Mouse (Mus musculus) lung, postnatal 0 days (tissue): ENCODE data around the gene Cacna2d3. TPM values are rescaled to one million over a fixed set of nuclear protein-coding genes. Genes with fewer than 3 reads are reported as not detected.

Experiments used
- ATAC-seq: fragments of 200-750 bp; cut with Nextera tagmentation; 2 replicates; pipeline ENCODE4 v1.8.0; 2017; ENCODE audit warnings: moderate library complexity
- DNase-seq: peaks from one replicate; pipeline ENCODE4 v3.0.0-alpha.2; 2016; ENCODE audit warnings: low spot score
- H3K27ac ChIP-seq: fragments of 300-500 bp; sonication (generic); 2 replicates; pipeline ENCODE4 v1.5.1; 2014; ENCODE audit warnings: antibody characterized with exemption, mild to moderate bottlenecking, low read length, mixed read lengths
- H3K27me3 ChIP-seq: fragments of 300-500 bp; sonication (generic); replicated peaks from 2 replicates; pipeline ENCODE4 v1.6.1; 2014; ENCODE audit warnings: low read length, mixed read lengths; ENCODE audit not compliant: insufficient read depth
- H3K36me3 ChIP-seq: fragments of 300-500 bp; sonication (generic); 2 replicates; pipeline ENCODE4 v1.6.1; 2014; ENCODE audit warnings: low read length, mixed read lengths; ENCODE audit not compliant: insufficient read depth
- H3K4me1 ChIP-seq: fragments of 300-500 bp; sonication (generic); 2 replicates; pipeline ENCODE4 v1.6.1; 2014; ENCODE audit warnings: antibody characterized with exemption, low read depth, low read length, mixed read lengths; ENCODE audit not compliant: insufficient read depth
- H3K4me2 ChIP-seq: fragments of 300-500 bp; sonication (generic); replicated peaks from 2 replicates; pipeline ENCODE4 v1.6.1; 2014; ENCODE audit warnings: low read depth, mild to moderate bottlenecking, low read length, moderate library complexity, mixed read lengths
- H3K4me3 ChIP-seq: fragments of 300-500 bp; sonication (generic); 2 replicates; pipeline ENCODE4 v1.5.1; 2014; ENCODE audit warnings: low read depth, low read length
- H3K9ac ChIP-seq: fragments of 300-500 bp; sonication (generic); replicated peaks from 2 replicates; pipeline ENCODE4 v1.6.1; 2014; ENCODE audit warnings: low read depth, mild to moderate bottlenecking
- H3K9me3 ChIP-seq: fragments of 300-500 bp; sonication (generic); 2 replicates; pipeline ENCODE4 v1.6.1; 2016; ENCODE audit warnings: low read length, mixed read lengths
- CTCF ChIP-seq: IDR thresholded peaks from 2 replicates; pipeline ENCODE4 v1.5.1; 2016; ENCODE audit warnings: antibody characterized with exemption, mild to moderate bottlenecking
- EP300 ChIP-seq: IDR thresholded peaks from 2 replicates; pipeline ENCODE4 v1.6.1; 2016; ENCODE audit warnings: antibody characterized with exemption, mild to moderate bottlenecking, control low read depth
- WGBS: fragments of 180-500 bp; shearing (Covaris S2); extraction: QIAGEN DNeasy Blood & Tissue Kit; methylation state at CpG from one replicate; pipeline ENCODE4 v1.1.7; 2014; 5-methylcytosine and 5-hydroxymethylcytosine counted together
- polyA plus RNA-seq: library from polyadenylated mRNA; unstranded; fragments of >200 nt; fragmentation: Nextera tagmentation; extraction: Ambion mirVana; gene quantifications from 2 replicates; pipeline ENCODE4 v1.2.1, GENCODE M21; 2015

Cacna2d3 gene
- polyA plus RNA-seq, 1 experiment from 2014 or later: 0.50 TPM

GRCm38 (mm10) chr14:29727596-29727995 is 5.9 kb upstream of the Cacna2d3 start:
- no peak for ATAC-seq
- WGBS: 65% methylated on average over 9 of the region's 9 CpGs
- Histone ChIP-seq H3K9ac (no peak overlapping the region), H3K27ac (no peak overlapping the region), H3K9me3 (no peaks in the 10 kb centered on the region), H3K27me3 (peaks cover 13% of the 10 kb centered on the region), H3K36me3 (no peaks in the 10 kb centered on the region), H3K4me2 (no peak overlapping the region), H3K4me1 (0 out of 2 replicates have a peak, but pooled peaks cover 2% of the 10 kb centered on the region), H3K4me3 (no peak overlapping the region)
- TF ChIP-seq EP300 (no peak), CTCF (no peak)
- no peak for DNase-seq

GRCm38 (mm10) chr14:29723267-29723666 is 1.6 kb upstream of the Cacna2d3 start:
- no peak overlapping the region for H3K9ac ChIP-seq
- no peak overlapping the region for H3K27ac ChIP-seq
- H3K4me3 ChIP-seq: 0 out of 2 replicates have a peak overlapping the region, but pooled peaks have one; percentile 48
- peaks cover 39% of the 10 kb centered on the region for H3K27me3 ChIP-seq
- no peaks in the 10 kb centered on the region for H3K9me3 ChIP-seq
- TF ChIP-seq EP300 (no peak), CTCF (no peak)
- DNase-seq: no peak
- 0 out of 2 replicates have a peak, but pooled peaks cover 4% of the 10 kb centered on the region for H3K4me1 ChIP-seq
- whole genome bisulfite sequencing: 10% methylated on average over 10 of the region's 10 CpGs
- peak overlapping the region; percentile 92; the same call in 1 of the 2 replicates for H3K4me2 ChIP-seq
- no peak for ATAC-seq
- no peaks in the 10 kb centered on the region for H3K36me3 ChIP-seq

- DNase-seq (peak; percentile 5), ATAC-seq (peak; percentile 39; the same call in 1 of the 2 replicates)
- H3K27me3 ChIP-seq: peaks cover 39% of the 10 kb centered on the region
- peak overlapping the region; percentile 48 for H3K4me3 ChIP-seq
- under 1% methylated on average over 73 of the region's 76 CpGs for WGBS
- 0 out of 2 replicates have a peak, but pooled peaks cover 4% of the 10 kb centered on the region for H3K4me1 ChIP-seq
- no peaks in the 10 kb centered on the region for H3K9me3 ChIP-seq
- TF ChIP-seq EP300 (no peak), CTCF (0 out of 2 replicates have a peak, but pooled peaks have one; percentile 10)
- H3K27ac ChIP-seq: no peak overlapping the region
- H3K9ac ChIP-seq: no peak overlapping the region
- H3K36me3 ChIP-seq: no peaks in the 10 kb centered on the region
- peak overlapping the region; percentile 92 for H3K4me2 ChIP-seq
Measured at GRCm38 (mm10) chr14:29722386-29723221, 940 bp upstream of the Cacna2d3 start.

- 0% methylated on average over 11 of the region's 11 CpGs for WGBS
- H3K4me1 ChIP-seq: 0 out of 2 replicates have a peak, but pooled peaks cover 4% of the 10 kb centered on the region
- H3K36me3 ChIP-seq: no peaks in the 10 kb centered on the region
- H3K4me2 ChIP-seq: peak overlapping the region; percentile 92
- H3K27ac ChIP-seq: no peak overlapping the region
- no peak for TF ChIP-seq CTCF
- TF ChIP-seq EP300: no peak
- peaks cover 39% of the 10 kb centered on the region for H3K27me3 ChIP-seq
- no peak for DNase-seq
- peak overlapping the region; percentile 48; the same call in 1 of the 2 replicates for H3K4me3 ChIP-seq
- ATAC-seq: no peak
- no peaks in the 10 kb centered on the region for H3K9me3 ChIP-seq
- H3K9ac ChIP-seq: no peak overlapping the region
Measured at GRCm38 (mm10) chr14:29721131-29721487, 555 bp downstream of the Cacna2d3 start.

GRCm38 (mm10) chr14:29720334-29720911 is 1.2 kb downstream of the Cacna2d3 start:
- no peak for TF ChIP-seq CTCF
- TF ChIP-seq EP300: no peak

GRCm38 (mm10) chr14:29712621-29713020 is 9.0 kb downstream of the Cacna2d3 start:
- ATAC-seq (no peak), DNase-seq (no peak)
- Histone ChIP-seq H3K36me3 (no peaks in the 10 kb centered on the region), H3K9ac (no peak overlapping the region), H3K27me3 (0 out of 2 replicates have a peak, but pooled peaks cover 2% of the 10 kb centered on the region), H3K9me3 (no peaks in the 10 kb centered on the region), H3K4me3 (no peak overlapping the region), H3K4me1 (no peaks in the 10 kb centered on the region), H3K27ac (no peak overlapping the region), H3K4me2 (no peak overlapping the region)
- 57% methylated on average over 3 of the region's 3 CpGs for WGBS
- TF ChIP-seq EP300 (no peak), CTCF (no peak)

More at GRCm38 (mm10) chr14:29720334-29720911, 1.2 kb downstream of the Cacna2d3 start:
- H3K9me3 ChIP-seq: no peaks in the 10 kb centered on the region
- H3K4me3 ChIP-seq: no peak overlapping the region
- H3K27ac ChIP-seq: no peak overlapping the region
- 0 out of 2 replicates have a peak, but pooled peaks cover 4% of the 10 kb centered on the region for H3K4me1 ChIP-seq
- no peak overlapping the region for H3K4me2 ChIP-seq
- ATAC-seq: no peak
- 2% methylated on average over 17 of the region's 17 CpGs for WGBS
- H3K9ac ChIP-seq: no peak overlapping the region
- no peaks in the 10 kb centered on the region for H3K36me3 ChIP-seq
- peaks cover 39% of the 10 kb centered on the region for H3K27me3 ChIP-seq
- DNase-seq: no peak
